Mouse (Mus musculus) urinary bladder, adult 18-20 months (tissue): ENCODE measurements at regions not wholly inside any gene's neighbourhood (a gene's known extent, or its start where the extent isn't known, plus 50 kb on each side); places are given as distances from the start of the nearest gene placed in this dataset.

Source experiments
- DNase-seq, 2 experiments: peaks; one replicate each; pipeline ENCODE4 v3.0.0; 2022; ENCODE audit warnings: low spot score in 2 of 2, mixed read lengths in 2 of 2

GRCm38 (mm10) chr1:13941351-13941750 lies 2151.8 kb downstream of the 4930444P10Rik start:
- DNase-seq: no peak

DNA sequence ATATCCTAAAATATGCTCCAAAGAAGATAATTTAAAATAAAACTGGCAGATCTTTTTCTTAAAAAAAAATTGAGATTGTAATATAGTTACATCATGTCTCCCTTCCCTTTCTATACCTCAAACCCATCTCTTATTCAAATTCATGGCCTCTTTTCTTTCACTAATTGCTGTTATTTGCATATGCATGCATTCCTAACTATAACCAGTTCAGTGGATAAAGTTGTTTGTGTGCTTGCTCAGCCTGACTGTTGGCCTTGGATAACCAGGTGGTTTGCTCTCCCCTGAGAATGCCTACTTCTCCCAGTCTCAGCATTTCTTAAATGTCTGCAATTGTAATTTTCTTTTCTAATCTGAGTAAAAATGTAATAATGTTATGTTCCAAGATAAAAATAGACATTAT lies 2154.8 kb downstream of the 4930444P10Rik start:
- no peak for DNase-seq

- no peak for DNase-seq
Measured at GRCm38 (mm10) chr1:13935938-13936491, 2157.1 kb downstream of the 4930444P10Rik start.

DNA sequence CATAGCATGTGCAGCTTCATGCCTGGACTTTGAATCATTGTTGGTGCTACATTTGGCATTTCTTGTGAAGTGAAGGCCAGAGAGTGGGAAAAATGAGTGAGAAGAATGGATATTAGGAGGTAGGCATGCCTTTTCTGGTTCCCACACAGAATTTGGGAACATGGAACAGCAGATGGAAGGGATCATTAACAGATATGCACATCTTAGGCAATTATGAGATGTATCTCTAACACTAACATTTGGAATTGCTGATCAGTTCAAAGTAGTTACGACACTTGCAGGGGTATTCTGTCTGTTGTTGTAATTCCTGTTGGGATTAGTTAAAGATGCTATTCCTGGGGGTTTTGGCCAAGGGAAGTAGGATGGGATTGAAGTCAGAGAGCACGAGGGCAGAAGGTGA lies 2164.4 kb downstream of the 4930444P10Rik start:
- DNase-seq: no peak

- DNase-seq: no peak
Measured at GRCm38 (mm10) chr1:13927964-13928363, 2165.2 kb downstream of the 4930444P10Rik start.

GRCm38 (mm10) chr1:13925994-13926393 lies 2167.1 kb downstream of the 4930444P10Rik start:
- DNase-seq: no peak

- DNase-seq: no peak
Measured at GRCm38 (mm10) chr1:13915216-13915615, 2177.9 kb downstream of the 4930444P10Rik start.

DNA sequence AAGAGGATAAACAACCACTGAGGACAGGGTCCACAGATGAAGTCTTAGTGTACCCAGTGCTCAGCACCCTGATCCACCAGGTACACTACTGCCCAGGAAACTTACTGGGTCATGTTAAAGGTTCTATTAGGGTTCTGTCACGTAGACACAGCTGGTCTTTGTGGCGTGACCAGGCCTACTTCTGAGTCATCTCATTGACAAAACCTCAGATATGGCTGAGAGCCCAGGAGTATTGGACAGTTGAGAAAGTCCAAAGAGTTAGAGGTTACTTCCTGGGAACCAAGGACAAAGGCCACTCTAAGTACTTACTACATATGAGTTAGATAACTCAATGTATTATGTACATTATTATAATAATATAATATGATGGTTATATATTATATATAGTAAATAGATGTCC lies 2214.0 kb downstream of the 4930444P10Rik start:
- DNase-seq: no peak

- no peak for DNase-seq
Measured at GRCm38 (mm10) chr1:13873925-13874324, 2219.2 kb downstream of the 4930444P10Rik start.

DNA sequence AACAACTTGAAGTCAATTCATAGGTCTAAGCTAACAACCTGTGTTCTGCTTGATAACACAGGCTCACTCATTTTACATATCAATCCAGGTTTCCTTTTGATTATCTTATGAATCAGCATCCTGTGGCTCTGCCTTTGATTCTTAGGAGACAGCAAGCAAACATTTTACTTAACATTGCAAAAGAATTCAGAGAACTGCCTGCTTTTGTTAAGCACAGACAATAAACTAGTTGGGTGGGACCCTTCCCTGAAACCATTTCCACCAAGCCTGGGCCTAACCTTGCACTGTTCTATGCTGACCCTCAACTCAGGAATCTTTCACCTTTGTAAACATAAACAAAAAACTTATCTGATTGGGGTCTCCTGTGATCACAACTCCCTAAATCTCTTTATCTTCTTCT lies 2220.6 kb downstream of the 4930444P10Rik start:
- no peak for DNase-seq

DNA sequence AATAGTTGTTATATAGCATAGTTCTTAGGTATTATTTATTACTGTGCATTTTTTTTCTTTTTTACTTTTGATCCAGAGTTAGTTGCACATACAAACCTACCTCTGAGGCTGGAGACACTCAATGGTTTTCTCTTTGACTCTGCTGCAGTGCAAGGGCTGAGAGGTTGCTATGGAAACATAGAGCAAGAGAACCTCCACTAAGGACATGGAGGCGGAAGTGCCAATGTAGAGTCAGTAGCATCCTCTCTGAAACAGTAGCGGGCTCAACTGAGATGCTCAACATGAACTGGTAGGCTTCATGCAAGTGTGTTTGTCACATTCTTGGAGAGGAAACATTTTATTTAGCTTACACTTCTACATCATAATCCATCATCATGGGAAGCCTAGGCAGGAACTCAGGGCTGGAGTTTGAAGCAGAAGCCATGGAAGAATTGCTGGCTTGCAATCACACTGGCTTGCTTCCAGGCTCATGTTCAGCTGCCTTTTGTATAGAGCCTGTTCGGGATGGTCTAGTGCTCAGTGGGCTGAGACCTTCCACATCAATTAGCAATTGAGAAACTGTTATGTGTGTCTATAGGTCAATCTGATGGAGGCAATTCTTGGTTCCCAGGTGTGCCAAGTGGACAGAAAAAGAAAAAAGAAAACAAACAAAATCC lies 2222.4 kb downstream of the 4930444P10Rik start:
- no peak for DNase-seq

GRCm38 (mm10) chr1:13865713-13866112 lies 2227.4 kb downstream of the 4930444P10Rik start:
- no peak for DNase-seq

GRCm38 (mm10) chr1:13863712-13864111 lies 2229.4 kb downstream of the 4930444P10Rik start:
- DNase-seq: no peak

DNA sequence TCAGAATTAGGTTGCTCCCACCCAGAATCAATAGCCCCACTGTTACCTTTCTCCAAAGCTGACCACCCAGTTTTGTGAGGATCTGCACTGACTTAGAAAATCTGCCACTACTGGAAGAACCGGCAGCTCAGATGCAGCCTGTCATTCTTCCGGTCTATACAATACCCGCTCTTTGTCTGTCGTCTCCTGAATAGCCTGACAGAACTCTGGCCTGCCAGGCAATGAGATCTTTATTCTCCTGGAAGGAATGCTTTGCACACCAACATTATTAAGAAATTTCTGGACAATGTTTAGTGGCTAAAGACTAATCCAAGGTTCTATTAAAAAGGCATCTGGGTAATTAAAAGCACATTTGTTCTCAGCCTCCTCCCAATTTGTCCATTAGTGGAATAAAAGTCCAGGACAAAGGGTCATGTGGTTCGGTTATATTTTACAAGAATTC lies 2232.0 kb downstream of the 4930444P10Rik start:
- DNase-seq: no peak

GRCm38 (mm10) chr1:13860469-13860868 lies 2232.7 kb downstream of the 4930444P10Rik start:
- no peak for DNase-seq

DNA sequence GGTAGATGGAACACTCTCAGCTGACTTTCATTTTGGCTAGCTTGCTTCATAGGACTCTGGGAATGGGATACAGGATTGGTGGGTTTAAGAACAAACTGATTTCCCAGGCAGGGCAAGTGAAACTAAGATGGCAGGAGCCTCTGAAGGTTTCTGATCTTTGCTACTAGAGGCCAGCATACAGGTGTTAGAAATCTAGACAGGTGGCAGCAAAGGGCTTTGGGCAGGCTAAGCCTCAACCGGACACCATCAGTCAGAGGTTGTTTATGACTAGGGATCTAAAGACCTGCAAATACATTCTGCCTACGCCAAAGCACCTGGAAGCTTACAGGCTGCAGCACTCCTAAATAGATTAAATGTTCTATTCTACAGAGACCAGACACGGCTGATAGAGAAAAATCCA lies 2233.4 kb downstream of the 4930444P10Rik start:
- DNase-seq: no peak

DNA sequence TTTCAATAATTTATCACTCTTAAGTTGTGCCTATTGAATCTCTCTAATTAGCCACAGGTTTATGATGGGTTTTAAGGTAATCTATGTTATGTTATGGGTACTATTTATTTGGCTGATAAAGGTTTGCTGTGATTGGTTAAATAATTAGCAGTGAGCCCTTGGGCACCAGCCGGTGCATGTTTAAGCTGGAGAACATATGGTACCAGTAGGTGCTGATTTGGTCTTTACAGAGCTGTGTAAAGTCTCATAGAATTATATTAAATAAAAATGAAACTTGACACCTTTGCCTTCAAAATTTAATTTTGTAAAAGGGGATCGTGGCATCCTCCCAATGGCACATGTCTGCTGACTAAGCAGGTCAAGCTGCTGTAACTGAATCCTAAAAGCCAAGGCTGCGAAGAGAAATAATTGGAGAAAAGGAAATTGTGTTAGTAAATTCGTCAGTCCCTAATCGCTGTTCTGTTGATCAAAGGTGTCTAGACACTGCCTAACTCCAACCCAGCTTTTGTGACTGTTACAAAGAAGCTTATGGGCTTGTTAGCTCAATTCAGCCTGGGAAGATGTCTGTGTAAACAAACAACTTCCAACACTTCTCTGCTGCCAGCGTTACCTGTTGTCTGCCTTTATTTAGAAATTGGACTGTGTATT lies 2234.6 kb downstream of the 4930444P10Rik start:
- no peak for DNase-seq

GRCm38 (mm10) chr1:13856998-13857397 lies 2236.1 kb downstream of the 4930444P10Rik start:
- no peak for DNase-seq

GRCm38 (mm10) chr1:13851144-13851543 lies 2242.0 kb downstream of the 4930444P10Rik start:
- DNase-seq: no peak

DNA sequence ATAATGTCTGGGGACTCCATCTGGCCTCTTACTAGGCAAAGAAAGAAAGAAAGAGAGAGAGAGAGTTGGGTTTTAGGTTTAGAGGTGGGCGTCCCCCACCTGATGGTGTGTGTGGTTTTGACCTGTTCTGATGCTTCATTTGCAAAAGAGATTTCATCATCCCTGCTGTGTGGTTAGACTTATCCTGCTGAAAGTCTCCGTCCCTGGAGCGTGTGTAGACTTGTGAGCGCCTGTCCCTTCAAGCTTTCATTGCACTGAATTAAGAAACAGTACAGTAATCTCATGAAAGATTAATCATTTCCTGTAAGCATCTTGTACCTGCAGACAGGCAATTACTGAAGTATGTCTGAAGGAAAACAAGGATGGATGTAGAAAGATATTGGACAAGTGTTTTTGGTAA lies 2244.1 kb downstream of the 4930444P10Rik start:
- DNase-seq: peak; percentile 11 to 56

DNA sequence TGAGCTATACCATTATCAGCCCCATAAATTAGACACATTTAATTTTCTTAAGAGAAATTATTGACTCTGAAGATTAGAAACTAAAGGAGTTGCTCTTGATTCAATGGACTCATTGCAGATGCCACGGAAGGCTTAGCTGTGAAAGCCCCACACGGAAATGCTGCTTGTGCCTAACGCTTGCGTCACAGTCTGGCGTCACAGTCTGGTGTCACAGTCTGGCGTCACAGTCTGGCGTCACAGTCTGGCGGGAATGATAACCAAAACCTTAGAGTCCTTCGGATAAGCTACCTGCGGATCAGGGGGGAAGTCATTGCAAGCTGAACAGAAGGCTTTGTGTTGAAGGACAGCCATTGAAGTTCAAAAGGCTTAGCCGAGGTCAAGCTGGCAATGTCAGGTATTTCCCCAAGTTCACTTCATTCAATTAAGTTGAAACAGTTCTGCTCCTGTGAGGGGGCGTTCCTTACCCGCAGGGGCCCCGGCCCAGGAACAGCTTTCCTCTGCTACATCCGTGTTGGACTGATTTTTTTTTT lies 2246.7 kb downstream of the 4930444P10Rik start:
- DNase-seq: no peak

- no peak for DNase-seq
Measured at GRCm38 (mm10) chr1:13840309-13840622, 2252.9 kb downstream of the 4930444P10Rik start.
